Mouse (Mus musculus): ENCODE results near the gene Pi4kb. TPM values are rescaled to one million over a fixed set of nuclear protein-coding genes. Genes with fewer than 3 reads are reported as not detected.

The Pi4kb gene
- total RNA-seq, 4 experiments from 2014 or later = 26.4 to 29.4 (median 28.3) TPM

DNA sequence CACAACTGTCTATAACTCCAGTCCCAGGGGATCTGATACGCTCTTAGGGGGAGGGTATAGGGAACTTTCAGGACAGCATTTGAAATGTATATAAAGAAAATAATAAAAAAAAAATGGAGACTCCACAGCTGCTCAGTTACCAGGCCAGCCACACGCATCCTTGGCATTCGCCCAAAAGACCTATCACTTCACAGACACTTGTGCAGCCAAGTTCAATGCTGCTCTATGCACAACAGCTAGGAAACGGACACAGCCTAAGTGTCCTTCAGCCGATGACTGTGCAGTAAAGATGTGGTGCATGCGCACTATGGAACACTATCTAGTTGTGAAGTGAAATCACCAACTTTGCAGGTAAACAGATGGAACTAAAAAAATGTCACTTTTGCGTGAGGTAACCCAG is 81.7 kb downstream of the Pi4kb start:
- DNase-seq (ENCODE audit: low spot score) = no peak

Small RNA genes lying within 50 kb of the gene (microRNA-seq; reads per million reads assigned to microRNA genes)
- gene Mir7013 = 2.0 reads per million

Other genes with a start within 250 kb of the Pi4kb start
- under 1 TPM; 0.37 to 0.85 (median 0.54) TPM for gene Cgn, start 188.2 kb upstream of the Pi4kb start, total RNA-seq (2022)
- 10 to 100 TPM; 15.4 to 21.3 (median 18.7) TPM for gene Pogz, start 137.2 kb upstream of the Pi4kb start, total RNA-seq (2022)
- gene Psmb4, start 87.8 kb upstream of the Pi4kb start, total RNA-seq (2022) = 100 to 1,000 TPM; 186 to 247 (median 204) TPM
- gene Selenbp1, start 41.7 kb upstream of the Pi4kb start, total RNA-seq (2022) = 100 to 1,000 TPM; 118 to 153 (median 121) TPM
- gene Rfx5, start 20.7 kb upstream of the Pi4kb start, total RNA-seq (2022) = 10 to 100 TPM in 2 of 4 experiments, 1 to 10 TPM in 2; 5.8 to 14.5 (median 8.7) TPM
- 10 to 100 TPM in 3 of 4 experiments, 1 to 10 TPM in 1; 10.0 to 16.2 (median 12.6) TPM for gene Zfp687, start 40.7 kb downstream of the Pi4kb start, total RNA-seq (2022)
- 100 to 1,000 TPM; 124 to 149 (median 127) TPM for gene Psmd4, start 67.9 kb downstream of the Pi4kb start, total RNA-seq (2022)
- gene Pip5k1a, start 132.2 kb downstream of the Pi4kb start, total RNA-seq (2022) = 10 to 100 TPM; 15.4 to 17.4 (median 16.5) TPM
- gene Vps72, start 136.3 kb downstream of the Pi4kb start, total RNA-seq (2022) = 10 to 100 TPM; 27.9 to 35.3 (median 32.0) TPM
- gene Tmod4, start 149.7 kb downstream of the Pi4kb start, total RNA-seq (2022) = 10 to 100 TPM; 35.7 to 43.4 (median 39.0) TPM
- 10 to 100 TPM; 29.0 to 39.4 (median 33.2) TPM for gene Scnm1, start 159.3 kb downstream of the Pi4kb start, total RNA-seq (2022)
- gene Lysmd1, start 159.4 kb downstream of the Pi4kb start, total RNA-seq (2022) = 1 to 10 TPM; 4.8 to 5.4 (median 5.0) TPM
- gene Tnfaip8l2, start 167.6 kb downstream of the Pi4kb start, total RNA-seq (2022) = 1 to 10 TPM in 3 of 4 experiments, under 1 TPM in 1; 0.62 to 1.9 (median 1.5) TPM
- 1 to 10 TPM; 2.6 to 8.1 (median 5.5) TPM for gene Sema6c, start 185.7 kb downstream of the Pi4kb start, total RNA-seq (2022)
- 10 to 100 TPM; 12.2 to 13.9 (median 13.2) TPM for gene Gabpb2, start 243.2 kb downstream of the Pi4kb start, total RNA-seq (2022)